Mouse (Mus musculus) layer of hippocampus, adult 9-10 months (tissue): ENCODE results near the gene Ddb1.

Experiments
- DNase-seq: peaks from one replicate; pipeline ENCODE4 v3.0.0; 2022; ENCODE audit warnings: low spot score

The Ddb1 gene

GRCm38 (mm10) chr19:10591659-10592377 is 13.3 kb upstream of the Ddb1 start:
- DNase-seq: no peak

GRCm38 (mm10) chr19:10598188-10598587 is 6.9 kb upstream of the Ddb1 start:
- no peak for DNase-seq

GRCm38 (mm10) chr19:10599648-10600047 is 5.5 kb upstream of the Ddb1 start:
- no peak for DNase-seq

GRCm38 (mm10) chr19:10602247-10602769 is 2.8 kb upstream of the Ddb1 start:
- DNase-seq: no peak

- DNase-seq: peak; percentile 77
These were observed 2.3 kb upstream of the Ddb1 start for GRCm38 (mm10) chr19:10602787-10603186.

GRCm38 (mm10) chr19:10603660-10604523 is 1.2 kb upstream of the Ddb1 start:
- DNase-seq: no peak

GRCm38 (mm10) chr19:10604534-10604933 is 593 bp upstream of the Ddb1 start:
- no peak for DNase-seq

- DNase-seq: no peak
These were observed 935 bp downstream of the Ddb1 start for GRCm38 (mm10) chr19:10605901-10606622.

- DNase-seq: no peak
These were observed 3.6 kb downstream of the Ddb1 start for GRCm38 (mm10) chr19:10608573-10609240.

GRCm38 (mm10) chr19:10634106-10634871 is 29.2 kb downstream of the Ddb1 start, which contains the start of gene Vwce:
TSS of gene Vwce (plus strand) at chr19:10634213.
- no peak for DNase-seq

GRCm38 (mm10) chr19:10634872-10635318 is 29.8 kb downstream of the Ddb1 start:
- DNase-seq: peak; percentile 12

- no peak for DNase-seq
These were observed 32.7 kb downstream of the Ddb1 start for GRCm38 (mm10) chr19:10637840-10638239.

GRCm38 (mm10) chr19:10640080-10640479 is 35.0 kb downstream of the Ddb1 start:
- DNase-seq: no peak

GRCm38 (mm10) chr19:10640589-10641378 is 35.7 kb downstream of the Ddb1 start:
- DNase-seq: no peak

GRCm38 (mm10) chr19:10645616-10646015 is 40.5 kb downstream of the Ddb1 start:
- no peak for DNase-seq

GRCm38 (mm10) chr19:10648156-10648555 is 43.0 kb downstream of the Ddb1 start:
- no peak for DNase-seq

GRCm38 (mm10) chr19:10656058-10656457 is 50.9 kb downstream of the Ddb1 start:
- no peak for DNase-seq

GRCm38 (mm10) chr19:10657742-10658141 is 52.6 kb downstream of the Ddb1 start:
- DNase-seq: no peak

GRCm38 (mm10) chr19:10658406-10658805 is 53.3 kb downstream of the Ddb1 start:
- no peak for DNase-seq

- DNase-seq: no peak
These were observed 56.2 kb downstream of the Ddb1 start for GRCm38 (mm10) chr19:10661373-10661772.
